Mouse (Mus musculus) kidney, postnatal 0 days (tissue): Measurements from ENCODE around the gene Dhx36. TPM values are rescaled to one million over a fixed set of nuclear protein-coding genes. Genes with fewer than 3 reads are reported as not detected.

ENCODE experiments used
- ATAC-seq: fragments of 200-750 bp; cut with Nextera tagmentation; replicated peaks from 2 replicates; pipeline ENCODE4 v1.8.0; 2017; ENCODE audit warnings: low read depth, moderate number of reproducible peaks, moderate TSS enrichment, moderate library complexity; ENCODE audit not compliant: low FRiP score
- DNase-seq: peaks from one replicate; pipeline ENCODE4 v3.0.0-alpha.2; 2016; ENCODE audit warnings: low spot score
- H3K27ac ChIP-seq: fragments of 300-500 bp; sonication (generic); 2 replicates; pipeline ENCODE4 v1.5.1; 2014; ENCODE audit warnings: mild to moderate bottlenecking
- H3K27me3 ChIP-seq: fragments of 300-500 bp; sonication (generic); 2 replicates; pipeline ENCODE4 v1.6.1; 2014; ENCODE audit warnings: low read length, mixed read lengths; ENCODE audit not compliant: insufficient read depth
- H3K36me3 ChIP-seq: fragments of 300-500 bp; sonication (generic); 2 replicates; pipeline ENCODE4 v1.6.1; 2014; ENCODE audit warnings: low read length, mixed read lengths; ENCODE audit not compliant: insufficient read depth
- H3K4me1 ChIP-seq: fragments of 300-500 bp; sonication (generic); replicated peaks from 2 replicates; pipeline ENCODE4 v1.6.1; 2014; ENCODE audit warnings: antibody characterized with exemption, low read length, mixed read lengths; ENCODE audit not compliant: insufficient read depth
- H3K4me2 ChIP-seq: fragments of 300-500 bp; sonication (generic); 2 replicates; pipeline ENCODE4 v1.6.1; 2014; ENCODE audit warnings: mild to moderate bottlenecking, low read length, moderate library complexity, mixed read lengths
- H3K4me3 ChIP-seq: fragments of 300-500 bp; sonication (generic); replicated peaks from 2 replicates; pipeline ENCODE4 v1.5.1; 2014; ENCODE audit warnings: low read depth, low read length
- H3K9ac ChIP-seq: fragments of 300-500 bp; sonication (generic); 2 replicates; pipeline ENCODE4 v1.6.1; 2014; ENCODE audit warnings: low read depth, low read length
- H3K9me3 ChIP-seq: fragments of 300-500 bp; sonication (generic); replicated peaks from 2 replicates; pipeline ENCODE4 v1.6.1; 2016; ENCODE audit warnings: low read length, inconsistent platforms, mixed read lengths
- CTCF ChIP-seq: IDR thresholded peaks from 2 replicates; pipeline ENCODE4 v1.5.1; 2016; ENCODE audit warnings: antibody characterized with exemption, low read depth, mild to moderate bottlenecking, moderate library complexity
- WGBS: fragments of 180-500 bp; shearing (Covaris S2); extraction: QIAGEN DNeasy Blood & Tissue Kit; methylation state at CpG from one replicate; pipeline ENCODE4 v1.1.7; 2014; 5-methylcytosine and 5-hydroxymethylcytosine counted together
- polyA plus RNA-seq: library from polyadenylated mRNA; unstranded; fragments of >200 nt; fragmentation: Nextera tagmentation; extraction: Ambion mirVana; gene quantifications from 2 replicates; pipeline ENCODE4 v1.2.1, GENCODE M21; 2015

Dhx36 gene
- polyA plus RNA-seq, 1 experiment from 2014 or later = 25.0 TPM

GRCm38 (mm10) chr3:62492568-62492967 lies 14.2 kb downstream of the Dhx36 start:
- 87% methylated on average over 6 of the region's 6 CpGs for WGBS
- H3K36me3 ChIP-seq = peaks cover 26% of the 10 kb centered on the region
- H3K9ac ChIP-seq = no peak overlapping the region
- H3K9me3 ChIP-seq = no peaks in the 10 kb centered on the region
- ATAC-seq (no peak), DNase-seq (no peak)
- TF ChIP-seq CTCF = no peak
- no peak overlapping the region for H3K4me2 ChIP-seq
- H3K27me3 ChIP-seq = no peaks in the 10 kb centered on the region
- no peak overlapping the region for H3K27ac ChIP-seq
- H3K4me3 ChIP-seq = no peak overlapping the region
- no peaks in the 10 kb centered on the region for H3K4me1 ChIP-seq

- no peak for DNase-seq
- Histone ChIP-seq H3K36me3 (peaks cover 26% of the 10 kb centered on the region), H3K27me3 (no peaks in the 10 kb centered on the region), H3K9me3 (no peaks in the 10 kb centered on the region), H3K9ac (no peak overlapping the region), H3K4me2 (no peak overlapping the region), H3K4me1 (no peaks in the 10 kb centered on the region), H3K4me3 (no peak overlapping the region), H3K27ac (no peak overlapping the region)
- no peak for ATAC-seq
- no peak for TF ChIP-seq CTCF
- 96% methylated on average over 2 of the region's 2 CpGs for WGBS
Observed at GRCm38 (mm10) chr3:62484340-62484739, 22.5 kb downstream of the Dhx36 start.

GRCm38 (mm10) chr3:62470179-62470578 lies 36.6 kb downstream of the Dhx36 start:
- ATAC-seq (no peak), DNase-seq (peak; percentile 17)
- Histone ChIP-seq H3K9ac (no peak overlapping the region), H3K4me2 (no peak overlapping the region), H3K36me3 (peaks cover 54% of the 10 kb centered on the region), H3K27me3 (no peaks in the 10 kb centered on the region), H3K9me3 (no peaks in the 10 kb centered on the region), H3K4me3 (no peak overlapping the region), H3K27ac (no peak overlapping the region), H3K4me1 (no peaks in the 10 kb centered on the region)
- 89% methylated on average over 1 of the region's 1 CpGs for WGBS
- TF ChIP-seq CTCF = peak; percentile 10; the same call in 1 of the 2 replicates

- ATAC-seq = no peak
- H3K4me3 ChIP-seq = no peak overlapping the region
- no peaks in the 10 kb centered on the region for H3K4me1 ChIP-seq
- H3K36me3 ChIP-seq = peaks cover 40% of the 10 kb centered on the region
- WGBS = 80% methylated on average over 3 of the region's 3 CpGs
- H3K27ac ChIP-seq = no peak overlapping the region
- H3K9me3 ChIP-seq = no peaks in the 10 kb centered on the region
- TF ChIP-seq CTCF = no peak
- no peak overlapping the region for H3K4me2 ChIP-seq
- H3K27me3 ChIP-seq = no peaks in the 10 kb centered on the region
- no peak for DNase-seq
- no peak overlapping the region for H3K9ac ChIP-seq
Observed at GRCm38 (mm10) chr3:62464276-62464675, 42.5 kb downstream of the Dhx36 start.

GRCm38 (mm10) chr3:62459483-62459882 lies 47.3 kb downstream of the Dhx36 start:
- WGBS = 79% methylated on average over 6 of the region's 6 CpGs
- no peak overlapping the region for H3K27ac ChIP-seq
- H3K27me3 ChIP-seq = no peaks in the 10 kb centered on the region
- 0 out of 2 replicates have a peak, but pooled peaks have one; percentile 2 for TF ChIP-seq CTCF
- ATAC-seq = no peak
- no peaks in the 10 kb centered on the region for H3K9me3 ChIP-seq
- no peak overlapping the region for H3K4me2 ChIP-seq
- H3K9ac ChIP-seq = no peak overlapping the region
- H3K36me3 ChIP-seq = peaks cover 22% of the 10 kb centered on the region
- no peaks in the 10 kb centered on the region for H3K4me1 ChIP-seq
- DNase-seq = no peak
- no peak overlapping the region for H3K4me3 ChIP-seq

GRCm38 (mm10) chr3:62458284-62459013 lies 48.4 kb downstream of the Dhx36 start:
- Histone ChIP-seq H3K9ac (no peak overlapping the region), H3K4me1 (no peaks in the 10 kb centered on the region), H3K27ac (no peak overlapping the region), H3K27me3 (no peaks in the 10 kb centered on the region), H3K9me3 (no peaks in the 10 kb centered on the region), H3K36me3 (peaks cover 18% of the 10 kb centered on the region), H3K4me3 (no peak overlapping the region), H3K4me2 (no peak overlapping the region)
- DNase-seq (peak; percentile 88), ATAC-seq (peak; percentile 83)
- 34% methylated on average over 6 of the region's 6 CpGs for WGBS
- peak; percentile 90 for TF ChIP-seq CTCF
